ENCODE assay signal across 8 mouse cellular contexts in genomic region chr9:21195736-21196505, GRCm38 (mm10). TPM values are rescaled to one million over a fixed set of nuclear protein-coding genes. Genes with fewer than 3 reads are reported as not detected.
DNase-seq lines count a peak whose midpoint lies in the region; ATAC-seq and TF ChIP-seq lines count a peak whose summit lies in the region.
"Not testable (repeated sequence)": the region's sequence is repeated elsewhere in the genome, so short reads cannot be mapped to it uniquely, and the experiment has no call there.

No protein-coding gene starts in this region.

- peak; percentile 14 for ATAC-seq in forebrain, postnatal 0 days
- ATAC-seq in midbrain, embryonic 13.5 days: peak; percentile 18
- ATAC-seq in stomach, postnatal 0 days (ENCODE audit: low FRiP score, low TSS enrichment): 0 out of 2 replicates have a peak, but pooled peaks have one; percentile 16

- H3K9ac ChIP-seq in forebrain, postnatal 0 days; midbrain, embryonic 13.5 days (replicated peaks); stomach, postnatal 0 days (ENCODE audit: low read length): not testable (repeated sequence)

- H3K36me3 ChIP-seq in forebrain, postnatal 0 days (ENCODE audit: insufficient read depth); midbrain, embryonic 13.5 days; stomach, postnatal 0 days (ENCODE audit: control insufficient read depth, insufficient read depth, low read length): not testable (repeated sequence)

- TF ChIP-seq EP300 in stomach, postnatal 0 days (optimal IDR thresholded peaks at IDR 0.05): not testable (repeated sequence)

- not testable (repeated sequence) for H3K27me3 ChIP-seq in forebrain, postnatal 0 days (ENCODE audit: insufficient read depth, low read length); midbrain, embryonic 13.5 days; stomach, postnatal 0 days (ENCODE audit: control insufficient read depth, insufficient read depth, low read length)

- H3K4me2 ChIP-seq in forebrain, postnatal 0 days (ENCODE audit: low read depth): peak overlapping the region; percentile 85; the same call in 1 of the 2 replicates
- peak overlapping the region; percentile 88; the same call in 1 of the 2 replicates for H3K4me2 ChIP-seq in midbrain, embryonic 13.5 days (replicated peaks)
- not testable (repeated sequence) for H3K4me2 ChIP-seq in stomach, postnatal 0 days (replicated peaks; ENCODE audit: low read depth)

- DNase-seq in CD4-positive helper T cell, adult 2 months (ENCODE audit: low read depth, low spot score): peak; percentile 71
- peak; percentile 33 for DNase-seq in cerebellum, adult 9-11 months
- peak; percentile 12 for DNase-seq in forebrain, postnatal 0 days
- DNase-seq in induced T-regulatory cell, adult 2 months (ENCODE audit: low read depth): peak; percentile 58
- peak; percentile 62 to 90 for DNase-seq in left cerebral cortex, postnatal 25 days (ENCODE audit: low spot score in 2 of 2)
- DNase-seq in stomach, postnatal 0 days (ENCODE audit: low spot score): not testable (repeated sequence)

- peak; percentile 22; the same call in 1 of the 2 replicates for TF ChIP-seq CTCF in forebrain, postnatal 0 days (IDR thresholded peaks at IDR 0.05; ENCODE audit: low read depth)
- not testable (repeated sequence) for TF ChIP-seq CTCF in olfactory bulb, adult 2 months (IDR thresholded peaks at IDR 0.05; ENCODE audit: insufficient read depth, low read depth, low read length)
- TF ChIP-seq CTCF in stomach, postnatal 0 days (IDR thresholded peaks at IDR 0.05; ENCODE audit: low read depth): peak; percentile 31

- H3K9me3 ChIP-seq in forebrain, postnatal 0 days (ENCODE audit: low read length); midbrain, embryonic 13.5 days; stomach, postnatal 0 days (ENCODE audit: control insufficient read depth, low read length): not testable (repeated sequence)

- intact Hi-C loops in left cerebral cortex, postnatal 25 days (cut with DNase I): loop anchor here (2.0 kb wide), 1 partner anchor 31 kb away; the partner anchor contains the start of gene Pde4a

- H3K4me3 ChIP-seq in forebrain, postnatal 0 days (ENCODE audit: low read depth, low read length): peak overlapping the region; percentile 72; the same call in 1 of the 2 replicates
- 0 out of 2 replicates have a peak overlapping the region, but pooled peaks have one; percentile 67 for H3K4me3 ChIP-seq in midbrain, embryonic 13.5 days (replicated peaks)
- 0 out of 2 replicates have a peak overlapping the region, but pooled peaks have one; percentile 56 for H3K4me3 ChIP-seq in olfactory bulb, adult 2 months (ENCODE audit: insufficient read depth, low read depth, low read length)
- not testable (repeated sequence) for H3K4me3 ChIP-seq in stomach, postnatal 0 days (ENCODE audit: low read depth, low read length)

- not testable (repeated sequence) for TF ChIP-seq POLR2A in olfactory bulb, adult 2 months (IDR thresholded peaks at IDR 0.05; ENCODE audit: insufficient read depth, low read depth, low read length)

- not testable (repeated sequence) for H3K27ac ChIP-seq in forebrain, postnatal 0 days (ENCODE audit: low read depth, low read length); midbrain, embryonic 13.5 days; stomach, postnatal 0 days (replicated peaks)
- H3K27ac ChIP-seq in olfactory bulb, adult 2 months (ENCODE audit: insufficient read depth, low read depth, low read length): peak overlapping the region; percentile 8

- WGBS in forebrain, postnatal 0 days: 48% methylated on average over 7 of the region's 7 CpGs
- 51% methylated on average over 7 of the region's 7 CpGs for WGBS in midbrain, embryonic 13.5 days
- 27% methylated on average over 7 of the region's 7 CpGs for WGBS in olfactory bulb, adult 2 months
- 52% methylated on average over 7 of the region's 7 CpGs for WGBS in stomach, postnatal 0 days

- H3K4me1 ChIP-seq in forebrain, postnatal 0 days (ENCODE audit: insufficient read depth); stomach, postnatal 0 days (replicated peaks; ENCODE audit: control insufficient read depth, insufficient read depth): not testable (repeated sequence)
- H3K4me1 ChIP-seq in midbrain, embryonic 13.5 days (replicated peaks): peaks cover 33% of the 10 kb centered on the region
- H3K4me1 ChIP-seq in olfactory bulb, adult 2 months (ENCODE audit: control insufficient read depth, insufficient read depth, low read length): peaks cover 12% of the 10 kb centered on the region

RNA-seq across cellular contexts. Expression of gene Pde4a, which starts 30.4 kb away (rescaled TPM):
- 19.8 and 20.0 TPM in 2 replicates for total RNA-seq in forebrain, postnatal 0 days (2014; rRNA removed)
- 26.2 and 41.6 TPM in 2 replicates for polyA plus RNA-seq in forebrain, postnatal 0 days (2015; fragmentation: Nextera tagmentation; extraction: Ambion mirVana)
- 10 to 100 TPM; 88.9 to 94.4 TPM for total RNA-seq in left cerebral cortex, postnatal 25 days (2021)
- 20.1 and 20.2 TPM in 2 replicates for polyA plus RNA-seq in midbrain, embryonic 13.5 days (2015; fragmentation: Nextera tagmentation; extraction: Ambion mirVana)
- polyA plus RNA-seq in olfactory bulb, adult 2 months (2012; ENCODE audit: insufficient read depth, insufficient read length, low replicate concordance, missing spikeins): not detected in 2 replicates
- polyA plus RNA-seq in stomach, postnatal 0 days (2015; fragmentation: Nextera tagmentation; extraction: Ambion mirVana): 2.5 and 3.0 TPM in 2 replicates

RNA-seq across cellular contexts. Expression of gene Keap1, which starts 43.2 kb away (rescaled TPM):
- total RNA-seq in forebrain, postnatal 0 days (2014; rRNA removed): 68.9 and 72.7 TPM in 2 replicates
- 60.0 and 67.0 TPM in 2 replicates for polyA plus RNA-seq in forebrain, postnatal 0 days (2015; fragmentation: Nextera tagmentation; extraction: Ambion mirVana)
- 10 to 100 TPM; 49.2 to 51.0 TPM for total RNA-seq in left cerebral cortex, postnatal 25 days (2021)
- 58.6 and 61.9 TPM in 2 replicates for polyA plus RNA-seq in midbrain, embryonic 13.5 days (2015; fragmentation: Nextera tagmentation; extraction: Ambion mirVana)
- not detected in 2 replicates for polyA plus RNA-seq in olfactory bulb, adult 2 months (2012; ENCODE audit: insufficient read depth, insufficient read length, low replicate concordance, missing spikeins)
- polyA plus RNA-seq in stomach, postnatal 0 days (2015; fragmentation: Nextera tagmentation; extraction: Ambion mirVana): 37.2 and 40.8 TPM in 2 replicates

RNA-seq across cellular contexts. Expression of gene Cdc37, which starts 46.1 kb away (rescaled TPM):
- total RNA-seq in forebrain, postnatal 0 days (2014; rRNA removed): 39.5 and 42.1 TPM in 2 replicates
- 186 and 191 TPM in 2 replicates for polyA plus RNA-seq in forebrain, postnatal 0 days (2015; fragmentation: Nextera tagmentation; extraction: Ambion mirVana)
- total RNA-seq in left cerebral cortex, postnatal 25 days (2021): 100 to 1,000 TPM; 144 to 153 TPM
- 233 TPM in 2 replicates for polyA plus RNA-seq in midbrain, embryonic 13.5 days (2015; fragmentation: Nextera tagmentation; extraction: Ambion mirVana)
- polyA plus RNA-seq in olfactory bulb, adult 2 months (2012; ENCODE audit: insufficient read depth, insufficient read length, low replicate concordance, missing spikeins): 282 TPM in 1 of 2 replicates, not detected in the other
- polyA plus RNA-seq in stomach, postnatal 0 days (2015; fragmentation: Nextera tagmentation; extraction: Ambion mirVana): 161 TPM in 2 replicates

RNA-seq across cellular contexts. Expression of gene S1pr5, which starts 52.3 kb away (rescaled TPM):
- total RNA-seq in forebrain, postnatal 0 days (2014; rRNA removed): 2.7 and 2.8 TPM in 2 replicates
- 1.9 and 2.3 TPM in 2 replicates for polyA plus RNA-seq in forebrain, postnatal 0 days (2015; fragmentation: Nextera tagmentation; extraction: Ambion mirVana)
- total RNA-seq in left cerebral cortex, postnatal 25 days (2021): 1 to 10 TPM; 7.8 to 8.3 TPM
- 1.1 and 1.6 TPM in 2 replicates for polyA plus RNA-seq in midbrain, embryonic 13.5 days (2015; fragmentation: Nextera tagmentation; extraction: Ambion mirVana)
- not detected in 2 replicates for polyA plus RNA-seq in olfactory bulb, adult 2 months (2012; ENCODE audit: insufficient read depth, insufficient read length, low replicate concordance, missing spikeins)
- 4.7 and 5.0 TPM in 2 replicates for polyA plus RNA-seq in stomach, postnatal 0 days (2015; fragmentation: Nextera tagmentation; extraction: Ambion mirVana)
